Mouse (Mus musculus): ENCODE measurements around the gene Gm20605. TPM values are rescaled to one million over a fixed set of nuclear protein-coding genes. Genes with fewer than 3 reads are reported as not detected.

The Gm20605 gene
- polyA plus RNA-seq, 1 experiment from 2014 or later: 8.7 TPM

DNA sequence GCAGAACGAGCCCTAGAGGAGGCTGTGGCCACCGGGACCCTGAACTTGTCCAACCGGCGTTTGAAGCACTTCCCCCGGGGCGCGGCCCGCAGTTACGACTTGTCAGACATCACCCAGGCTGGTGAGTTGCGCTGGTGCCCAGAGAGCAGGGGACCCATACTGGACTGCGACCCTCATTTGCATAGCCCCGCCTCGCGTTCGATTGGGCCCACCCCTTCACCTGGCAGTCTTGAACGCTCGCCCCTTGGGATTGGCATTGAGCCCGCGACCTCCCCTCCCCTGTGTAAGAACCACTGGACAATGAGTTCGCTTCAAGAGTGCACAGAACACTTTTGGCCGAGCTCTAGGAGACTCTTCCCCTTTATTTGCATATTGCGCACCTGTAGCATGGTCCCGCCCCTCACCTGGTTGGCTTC, 339 bp downstream of the Gm20605 start:
- Histone ChIP-seq H3K36me3 (ENCODE audit: control insufficient read depth, insufficient read depth) (no peaks in the 10 kb centered on the region), H3K4me1 (replicated peaks; ENCODE audit: control insufficient read depth, insufficient read depth, low read length) (peaks cover 26% of the 10 kb centered on the region), H3K4me3 (replicated peaks; ENCODE audit: low read length) (peak overlapping the region; percentile 98), H3K9ac (replicated peaks; ENCODE audit: low read depth, low read length) (peak overlapping the region; percentile 85), H3K27me3 (replicated peaks; ENCODE audit: control insufficient read depth, insufficient read depth, low read length) (no peaks in the 10 kb centered on the region), H3K4me2 (ENCODE audit: low read length) (peak overlapping the region; percentile 94), H3K9me3 (ENCODE audit: control insufficient read depth, low read length) (no peaks in the 10 kb centered on the region), H3K27ac (ENCODE audit: low read length) (peak overlapping the region; percentile 90)
- 0% methylated on average over 23 of the region's 23 CpGs for WGBS
- ATAC-seq: peak; percentile 0; the same call in 1 of the 2 replicates

DNA sequence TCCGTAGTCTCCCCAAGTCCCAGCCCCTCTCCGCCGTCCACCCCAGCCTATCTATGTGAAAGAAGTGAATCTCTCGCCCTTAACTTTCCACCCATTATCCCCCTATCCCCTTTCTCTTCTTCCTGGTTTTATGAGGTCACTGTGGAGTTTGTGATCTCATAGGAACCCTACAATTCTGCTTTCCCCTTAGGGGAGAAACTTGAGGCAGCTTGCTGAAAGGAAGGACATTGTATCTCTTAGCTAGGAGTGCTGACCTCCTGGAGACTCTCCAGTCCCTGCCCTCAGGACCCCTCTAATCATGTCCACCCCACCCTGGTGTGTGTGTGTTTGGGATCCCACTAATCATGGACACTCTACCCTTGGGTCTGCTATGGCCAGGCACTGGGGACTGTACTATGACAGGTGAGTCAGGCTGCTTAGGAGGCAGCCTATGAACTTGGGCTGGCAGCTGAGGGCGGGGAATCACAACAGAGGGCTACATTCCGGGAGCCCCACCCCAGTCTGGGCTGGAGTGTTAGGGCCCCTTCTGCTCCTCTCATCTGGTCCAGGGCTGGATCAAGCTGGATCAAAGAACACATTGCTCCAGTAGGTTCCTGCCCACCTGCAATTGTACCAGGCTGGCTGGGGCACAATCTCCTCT, 1.1 kb downstream of the Gm20605 start:
- H3K4me2 ChIP-seq (ENCODE audit: low read length): peak overlapping the region; percentile 94
- ATAC-seq: no peak
- H3K27me3 ChIP-seq (replicated peaks; ENCODE audit: control insufficient read depth, insufficient read depth, low read length): no peaks in the 10 kb centered on the region
- peak overlapping the region; percentile 98 for H3K4me3 ChIP-seq (replicated peaks; ENCODE audit: low read length)
- no peaks in the 10 kb centered on the region for H3K9me3 ChIP-seq (ENCODE audit: control insufficient read depth, low read length)
- no peak overlapping the region; the same call in 1 of the 2 replicates for H3K27ac ChIP-seq (ENCODE audit: low read length)
- peak overlapping the region; percentile 85 for H3K9ac ChIP-seq (replicated peaks; ENCODE audit: low read depth, low read length)
- H3K36me3 ChIP-seq (ENCODE audit: control insufficient read depth, insufficient read depth): no peaks in the 10 kb centered on the region
- WGBS: 22% methylated on average over 6 of the region's 6 CpGs
- peaks cover 26% of the 10 kb centered on the region for H3K4me1 ChIP-seq (replicated peaks; ENCODE audit: control insufficient read depth, insufficient read depth, low read length)

DNA sequence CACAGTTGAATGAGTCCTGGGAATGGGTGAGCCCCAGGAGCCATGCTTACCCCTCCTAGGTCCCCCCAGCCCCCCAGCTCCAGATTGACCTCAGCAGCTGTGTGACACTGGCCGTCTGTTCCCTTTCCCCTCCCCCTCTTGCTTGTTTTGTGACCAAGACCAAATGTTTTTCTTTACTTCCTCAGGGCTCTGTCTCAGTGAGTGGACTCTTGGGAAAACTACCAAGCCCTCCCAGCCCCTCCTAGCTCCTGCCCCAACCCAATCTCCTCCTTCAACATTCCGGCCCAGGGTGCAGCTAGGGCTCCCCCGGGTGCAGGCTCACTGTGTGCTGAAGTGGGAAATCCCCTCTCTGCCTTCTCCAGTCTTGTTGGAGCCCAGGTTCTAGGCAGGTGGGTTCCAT, 1.6 kb downstream of the Gm20605 start:
- H3K4me3 ChIP-seq (replicated peaks; ENCODE audit: low read length): no peak overlapping the region
- no peak overlapping the region; the same call in 1 of the 2 replicates for H3K9ac ChIP-seq (replicated peaks; ENCODE audit: low read depth, low read length)
- 59% methylated on average over 3 of the region's 3 CpGs for WGBS
- no peaks in the 10 kb centered on the region for H3K27me3 ChIP-seq (replicated peaks; ENCODE audit: control insufficient read depth, insufficient read depth, low read length)
- no peaks in the 10 kb centered on the region for H3K9me3 ChIP-seq (ENCODE audit: control insufficient read depth, low read length)
- H3K36me3 ChIP-seq (ENCODE audit: control insufficient read depth, insufficient read depth): 0 out of 2 replicates have a peak, but pooled peaks cover 2% of the 10 kb centered on the region
- peak overlapping the region; percentile 94; the same call in 1 of the 2 replicates for H3K4me2 ChIP-seq (ENCODE audit: low read length)
- no peak for ATAC-seq
- no peak overlapping the region for H3K27ac ChIP-seq (ENCODE audit: low read length)
- peaks cover 26% of the 10 kb centered on the region for H3K4me1 ChIP-seq (replicated peaks; ENCODE audit: control insufficient read depth, insufficient read depth, low read length)

DNA sequence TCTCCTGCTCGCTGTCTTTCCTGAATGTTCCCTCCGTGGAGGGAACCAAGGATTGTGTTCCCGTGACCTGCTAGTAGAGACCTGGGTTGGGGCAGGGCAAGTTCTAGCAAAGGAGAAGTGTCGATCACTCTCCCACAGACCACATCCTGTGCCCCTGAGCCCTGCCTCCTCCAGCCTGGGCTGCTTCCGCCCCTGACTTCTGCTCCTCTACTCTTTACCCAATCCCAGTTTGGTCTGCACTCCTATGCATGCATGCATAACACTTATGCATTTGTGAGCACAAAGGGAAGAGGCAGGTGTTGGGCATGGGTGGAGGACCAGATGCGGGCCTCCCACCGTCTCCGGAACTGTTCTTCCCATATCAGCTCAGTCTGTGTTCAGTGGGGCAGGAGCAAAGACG, 2.2 kb downstream of the Gm20605 start:
- peaks cover 5% of the 10 kb centered on the region; the same call in 1 of the 2 replicates for H3K36me3 ChIP-seq (ENCODE audit: control insufficient read depth, insufficient read depth)
- H3K9me3 ChIP-seq (ENCODE audit: control insufficient read depth, low read length): no peaks in the 10 kb centered on the region
- ATAC-seq: no peak
- WGBS: 78% methylated on average over 9 of the region's 9 CpGs
- no peak overlapping the region for H3K4me2 ChIP-seq (ENCODE audit: low read length)
- H3K27ac ChIP-seq (ENCODE audit: low read length): no peak overlapping the region
- peaks cover 26% of the 10 kb centered on the region for H3K4me1 ChIP-seq (replicated peaks; ENCODE audit: control insufficient read depth, insufficient read depth, low read length)
- H3K27me3 ChIP-seq (replicated peaks; ENCODE audit: control insufficient read depth, insufficient read depth, low read length): no peaks in the 10 kb centered on the region
- H3K9ac ChIP-seq (replicated peaks; ENCODE audit: low read depth, low read length): no peak overlapping the region; the same call in 1 of the 2 replicates
- no peak overlapping the region for H3K4me3 ChIP-seq (replicated peaks; ENCODE audit: low read length)

DNA sequence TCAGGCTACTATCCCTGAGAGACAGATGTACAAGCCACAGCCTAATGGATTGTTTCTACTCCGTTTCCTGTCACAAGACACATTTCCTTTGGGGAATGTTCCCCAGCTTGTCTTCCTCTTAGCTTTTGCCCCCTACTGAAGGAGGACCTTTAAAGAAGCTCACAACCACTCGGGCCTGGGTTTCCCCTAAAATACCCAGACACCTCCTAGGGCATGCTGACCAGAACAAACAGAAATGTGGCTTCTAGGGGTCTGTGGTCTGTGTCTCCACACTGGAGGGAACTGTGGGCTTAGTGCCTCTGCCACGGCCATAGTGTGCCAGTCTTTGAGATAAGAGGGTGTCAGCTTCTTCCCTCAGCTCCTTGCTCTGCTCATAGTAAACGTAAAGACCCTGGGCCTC, 2.6 kb downstream of the Gm20605 start:
- Histone ChIP-seq H3K4me2 (ENCODE audit: low read length) (no peak overlapping the region), H3K9me3 (ENCODE audit: control insufficient read depth, low read length) (no peaks in the 10 kb centered on the region), H3K36me3 (ENCODE audit: control insufficient read depth, insufficient read depth) (peaks cover 7% of the 10 kb centered on the region; the same call in 1 of the 2 replicates), H3K9ac (replicated peaks; ENCODE audit: low read depth, low read length) (no peak overlapping the region), H3K4me3 (replicated peaks; ENCODE audit: low read length) (no peak overlapping the region), H3K4me1 (replicated peaks; ENCODE audit: control insufficient read depth, insufficient read depth, low read length) (peaks cover 26% of the 10 kb centered on the region), H3K27ac (ENCODE audit: low read length) (no peak overlapping the region), H3K27me3 (replicated peaks; ENCODE audit: control insufficient read depth, insufficient read depth, low read length) (no peaks in the 10 kb centered on the region)
- no peak for ATAC-seq
- 84% methylated on average over 4 of the region's 4 CpGs for WGBS

DNA sequence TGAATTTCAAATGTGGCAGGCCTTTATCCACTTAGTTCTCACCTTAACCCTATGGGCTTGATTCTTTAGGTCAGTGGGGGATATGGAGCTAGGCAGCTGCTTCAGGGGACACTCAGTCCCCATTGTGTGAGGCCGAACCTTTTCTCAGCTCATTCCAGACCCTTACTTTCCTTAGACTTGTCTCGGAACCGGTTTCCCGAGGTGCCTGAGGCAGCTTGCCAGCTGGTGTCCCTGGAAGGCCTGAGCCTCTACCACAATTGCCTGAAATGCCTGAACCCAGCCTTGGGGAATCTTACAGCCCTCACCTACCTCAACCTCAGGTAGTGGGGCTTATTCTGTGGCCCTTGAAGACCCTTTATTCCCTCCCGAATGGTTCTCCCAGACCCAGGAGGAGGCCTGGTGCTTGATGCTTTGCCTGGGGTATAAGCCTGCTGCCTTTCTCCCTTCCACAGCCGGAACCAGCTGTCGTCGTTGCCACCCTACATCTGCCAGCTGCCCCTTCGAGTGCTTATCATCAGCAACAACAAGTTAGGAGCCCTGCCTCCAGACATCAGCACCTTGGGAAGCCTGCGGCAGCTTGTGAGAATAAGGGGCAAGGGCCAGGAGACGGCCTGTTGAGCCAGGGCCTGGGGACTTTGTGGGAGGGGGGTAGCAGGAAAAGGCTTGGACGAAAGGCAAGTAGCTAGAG, 4.6 kb downstream of the Gm20605 start:
- Histone ChIP-seq H3K36me3 (ENCODE audit: control insufficient read depth, insufficient read depth) (peaks cover 18% of the 10 kb centered on the region; the same call in 1 of the 2 replicates), H3K27ac (ENCODE audit: low read length) (no peak overlapping the region), H3K27me3 (replicated peaks; ENCODE audit: control insufficient read depth, insufficient read depth, low read length) (no peaks in the 10 kb centered on the region), H3K4me2 (ENCODE audit: low read length) (no peak overlapping the region), H3K9me3 (ENCODE audit: control insufficient read depth, low read length) (no peaks in the 10 kb centered on the region), H3K9ac (replicated peaks; ENCODE audit: low read depth, low read length) (no peak overlapping the region), H3K4me1 (replicated peaks; ENCODE audit: control insufficient read depth, insufficient read depth, low read length) (peaks cover 20% of the 10 kb centered on the region), H3K4me3 (replicated peaks; ENCODE audit: low read length) (no peak overlapping the region)
- ATAC-seq: no peak
- WGBS: 84% methylated on average over 12 of the region's 12 CpGs

DNA sequence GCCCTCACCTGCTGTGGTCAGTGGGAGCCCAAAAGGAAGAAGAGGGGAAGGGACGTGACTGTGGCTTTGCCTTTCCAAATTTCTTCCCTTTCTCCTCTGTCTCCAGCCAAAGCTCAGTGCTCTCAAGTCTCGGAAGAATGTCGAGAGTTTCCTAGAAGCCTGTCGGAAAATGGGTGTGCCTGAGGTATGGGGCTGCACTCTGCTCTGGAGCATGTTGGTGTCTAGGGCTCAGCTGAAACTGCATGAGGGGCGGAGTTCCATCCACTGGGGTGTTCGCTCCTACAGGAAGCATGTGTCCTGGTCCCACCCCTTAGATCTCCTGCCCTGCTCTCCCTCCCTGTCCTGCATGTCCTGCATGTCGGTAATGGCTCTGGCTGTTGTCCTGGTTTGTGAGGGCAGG, 10.5 kb downstream of the Gm20605 start:
- Histone ChIP-seq H3K27me3 (replicated peaks; ENCODE audit: control insufficient read depth, insufficient read depth, low read length) (peaks cover 11% of the 10 kb centered on the region), H3K36me3 (ENCODE audit: control insufficient read depth, insufficient read depth) (peaks cover 35% of the 10 kb centered on the region), H3K9ac (replicated peaks; ENCODE audit: low read depth, low read length) (0 out of 2 replicates have a peak overlapping the region, but pooled peaks have one; percentile 3)

DNA sequence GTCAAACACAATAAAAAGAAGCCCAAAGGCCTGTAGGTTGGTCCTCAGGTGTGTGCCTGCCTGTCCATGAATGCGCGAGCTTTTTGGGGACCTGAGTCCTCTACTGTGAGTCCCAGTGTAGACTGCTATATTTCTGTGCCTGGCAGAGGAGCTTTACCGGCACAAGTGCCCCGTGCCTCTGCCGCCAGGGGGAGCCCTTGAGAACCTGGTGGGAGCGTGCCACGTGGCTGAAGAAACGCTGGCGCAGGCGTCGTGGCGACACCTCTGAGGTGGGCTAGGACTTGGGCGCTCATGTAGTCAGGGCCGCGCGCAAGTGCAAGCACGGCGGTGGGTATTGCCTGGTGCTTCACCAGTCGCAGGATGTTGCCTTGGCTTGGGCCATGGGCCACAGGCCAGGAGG, 12.1 kb downstream of the Gm20605 start, which contains the start of gene Sap25:
Gene Sap25, plus strand, starts transcription at position 281 of the 400 bp plus-strand sequence.
- H3K4me1 ChIP-seq (replicated peaks; ENCODE audit: control insufficient read depth, insufficient read depth, low read length): peaks cover 5% of the 10 kb centered on the region; the same call in 1 of the 2 replicates
- H3K4me2 ChIP-seq (ENCODE audit: low read length): no peak within 1 kb of the TSS
- H3K4me3 ChIP-seq (replicated peaks; ENCODE audit: low read length): no peak within 1 kb of the TSS
- no peak within 1 kb of the TSS for H3K9ac ChIP-seq (replicated peaks; ENCODE audit: low read depth, low read length)
- no peak within 1 kb of the TSS for H3K27ac ChIP-seq (ENCODE audit: low read length)
- no peaks in the 10 kb centered on the region for H3K9me3 ChIP-seq (ENCODE audit: control insufficient read depth, low read length)
- 90% methylated on average over 19 of the region's 19 CpGs for WGBS
- H3K27me3 ChIP-seq (replicated peaks; ENCODE audit: control insufficient read depth, insufficient read depth, low read length): peaks cover 24% of the 10 kb centered on the region
- ATAC-seq: no peak
- H3K36me3 ChIP-seq (ENCODE audit: control insufficient read depth, insufficient read depth): peaks cover 31% of the 10 kb centered on the region

More for the DNA sequence above, 10.5 kb downstream of the Gm20605 start:
- no peak overlapping the region for H3K27ac ChIP-seq (ENCODE audit: low read length)
- H3K4me3 ChIP-seq (replicated peaks; ENCODE audit: low read length): no peak overlapping the region
- no peak overlapping the region for H3K4me2 ChIP-seq (ENCODE audit: low read length)
- ATAC-seq: no peak
- no peaks in the 10 kb centered on the region for H3K9me3 ChIP-seq (ENCODE audit: control insufficient read depth, low read length)
- WGBS: 91% methylated on average over 7 of the region's 7 CpGs
- H3K4me1 ChIP-seq (replicated peaks; ENCODE audit: control insufficient read depth, insufficient read depth, low read length): no peaks in the 10 kb centered on the region

DNA sequence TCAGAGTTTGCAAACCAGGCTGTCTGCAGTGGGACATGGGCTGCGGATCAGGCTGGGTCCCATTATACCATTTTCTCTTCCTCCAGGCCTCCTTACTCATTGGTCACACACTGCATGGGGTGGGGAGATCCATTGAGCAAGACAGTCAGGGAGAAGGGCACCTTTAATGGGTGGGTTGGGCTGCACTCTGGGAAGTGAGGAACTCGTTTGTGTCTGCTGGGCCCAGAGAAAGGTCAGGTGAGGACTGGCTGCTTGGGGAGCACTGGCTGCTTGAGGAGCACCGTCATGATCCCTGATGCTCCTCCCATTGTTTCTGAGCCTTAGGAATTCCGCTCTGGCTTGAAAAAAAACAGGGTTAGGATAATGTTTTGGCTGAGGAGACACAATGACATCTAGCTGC, 13.9 kb downstream of the Gm20605 start:
- 55% methylated on average over 4 of the region's 4 CpGs for WGBS
- no peak overlapping the region for H3K27ac ChIP-seq (ENCODE audit: low read length)
- no peak for ATAC-seq

More for the DNA sequence above, 13.9 kb downstream of the Gm20605 start:
- Histone ChIP-seq H3K27me3 (replicated peaks; ENCODE audit: control insufficient read depth, insufficient read depth, low read length) (peaks cover 27% of the 10 kb centered on the region), H3K36me3 (ENCODE audit: control insufficient read depth, insufficient read depth) (peaks cover 17% of the 10 kb centered on the region), H3K4me1 (replicated peaks; ENCODE audit: control insufficient read depth, insufficient read depth, low read length) (peaks cover 5% of the 10 kb centered on the region; the same call in 1 of the 2 replicates), H3K4me2 (ENCODE audit: low read length) (no peak overlapping the region), H3K9me3 (ENCODE audit: control insufficient read depth, low read length) (no peaks in the 10 kb centered on the region), H3K9ac (replicated peaks; ENCODE audit: low read depth, low read length) (no peak overlapping the region), H3K4me3 (replicated peaks; ENCODE audit: low read length) (no peak overlapping the region)

Data from forebrain, embryonic 16.5 days (tissue).